Mouse (Mus musculus): ENCODE results near the gene Ccdc155. TPM values are rescaled to one million over a fixed set of nuclear protein-coding genes. Genes with fewer than 3 reads are reported as not detected.
"Not testable (repeated sequence)": the region's sequence is repeated elsewhere in the genome, so short reads cannot be mapped to it uniquely, and the experiment has no call there.

Gene Ccdc155
- polyA plus RNA-seq, 1 experiment from 2014 or later = 0.27 TPM

- peaks cover 98% of the 10 kb centered on the region for H3K27me3 ChIP-seq (ENCODE audit: control insufficient read depth, insufficient read depth, low read length)
- H3K9me3 ChIP-seq (ENCODE audit: control insufficient read depth, low read length) = no peaks in the 10 kb centered on the region
- H3K4me1 ChIP-seq (ENCODE audit: control insufficient read depth, insufficient read depth, low read length) = peaks cover 14% of the 10 kb centered on the region
These were observed 26.1 kb downstream of the Ccdc155 start for GRCm38 (mm10) chr7:45178550-45178949.

GRCm38 (mm10) chr7:45176356-45176755 lies 28.3 kb downstream of the Ccdc155 start:
- DNase-seq (ENCODE audit: low spot score) (no peak), ATAC-seq (ENCODE audit: insufficient read depth, low FRiP score, low TSS enrichment) (no peak)
- H3K27ac ChIP-seq (ENCODE audit: low read depth, low read length) = no peak overlapping the region
- no peak overlapping the region for H3K4me3 ChIP-seq (ENCODE audit: low read depth, low read length)
- H3K9me3 ChIP-seq (ENCODE audit: control insufficient read depth, low read length) = no peaks in the 10 kb centered on the region
- WGBS = 4% methylated on average over 25 of the region's 31 CpGs
- H3K27me3 ChIP-seq (ENCODE audit: control insufficient read depth, insufficient read depth, low read length) = peaks cover 76% of the 10 kb centered on the region
- no peaks in the 10 kb centered on the region; the same call in 1 of the 2 replicates for H3K36me3 ChIP-seq (ENCODE audit: control insufficient read depth, insufficient read depth, low read length)
- H3K4me1 ChIP-seq (ENCODE audit: control insufficient read depth, insufficient read depth, low read length) = peaks cover 8% of the 10 kb centered on the region
- H3K4me2 ChIP-seq (ENCODE audit: low read depth) = no peak overlapping the region
- H3K9ac ChIP-seq (ENCODE audit: low read length) = no peak overlapping the region

More at GRCm38 (mm10) chr7:45178550-45178949, 26.1 kb downstream of the Ccdc155 start:
- Histone ChIP-seq H3K27ac (ENCODE audit: low read depth, low read length) (no peak overlapping the region), H3K4me3 (ENCODE audit: low read depth, low read length) (no peak overlapping the region), H3K36me3 (ENCODE audit: control insufficient read depth, insufficient read depth, low read length) (no peaks in the 10 kb centered on the region), H3K9ac (ENCODE audit: low read length) (no peak overlapping the region), H3K4me2 (ENCODE audit: low read depth) (no peak overlapping the region)
- DNase-seq (ENCODE audit: low spot score) (no peak), ATAC-seq (ENCODE audit: insufficient read depth, low FRiP score, low TSS enrichment) (no peak)
- WGBS = 20% methylated on average over 7 of the region's 7 CpGs

GRCm38 (mm10) chr7:45175929-45176328 lies 28.8 kb downstream of the Ccdc155 start:
- Histone ChIP-seq H3K27me3 (ENCODE audit: control insufficient read depth, insufficient read depth, low read length) (peaks cover 72% of the 10 kb centered on the region), H3K4me2 (ENCODE audit: low read depth) (no peak overlapping the region), H3K9me3 (ENCODE audit: control insufficient read depth, low read length) (no peaks in the 10 kb centered on the region), H3K9ac (ENCODE audit: low read length) (no peak overlapping the region), H3K4me3 (ENCODE audit: low read depth, low read length) (no peak overlapping the region), H3K36me3 (ENCODE audit: control insufficient read depth, insufficient read depth, low read length) (no peaks in the 10 kb centered on the region; the same call in 1 of the 2 replicates), H3K4me1 (ENCODE audit: control insufficient read depth, insufficient read depth, low read length) (peaks cover 6% of the 10 kb centered on the region), H3K27ac (ENCODE audit: low read depth, low read length) (no peak overlapping the region)
- no peak for ATAC-seq (ENCODE audit: insufficient read depth, low FRiP score, low TSS enrichment)
- 3% methylated on average over 23 of the region's 23 CpGs for WGBS
- no peak for DNase-seq (ENCODE audit: low spot score)

GRCm38 (mm10) chr7:45175398-45175797 lies 29.3 kb downstream of the Ccdc155 start:
- Histone ChIP-seq H3K27me3 (ENCODE audit: control insufficient read depth, insufficient read depth, low read length) (peaks cover 66% of the 10 kb centered on the region), H3K27ac (ENCODE audit: low read depth, low read length) (no peak overlapping the region), H3K36me3 (ENCODE audit: control insufficient read depth, insufficient read depth, low read length) (no peaks in the 10 kb centered on the region; the same call in 1 of the 2 replicates), H3K4me3 (ENCODE audit: low read depth, low read length) (no peak overlapping the region), H3K4me1 (ENCODE audit: control insufficient read depth, insufficient read depth, low read length) (peaks cover 6% of the 10 kb centered on the region), H3K9me3 (ENCODE audit: control insufficient read depth, low read length) (no peaks in the 10 kb centered on the region), H3K4me2 (ENCODE audit: low read depth) (no peak overlapping the region), H3K9ac (ENCODE audit: low read length) (no peak overlapping the region)
- ATAC-seq (ENCODE audit: insufficient read depth, low FRiP score, low TSS enrichment) (no peak), DNase-seq (ENCODE audit: low spot score) (no peak)
- 3% methylated on average over 13 of the region's 13 CpGs for WGBS

GRCm38 (mm10) chr7:45174567-45175280 lies 30.0 kb downstream of the Ccdc155 start:
- peak; percentile 32 for DNase-seq (ENCODE audit: low spot score)
- WGBS = 4% methylated on average over 29 of the region's 29 CpGs
- ATAC-seq (ENCODE audit: insufficient read depth, low FRiP score, low TSS enrichment) = no peak
- Histone ChIP-seq H3K4me3 (ENCODE audit: low read depth, low read length) (no peak overlapping the region), H3K27me3 (ENCODE audit: control insufficient read depth, insufficient read depth, low read length) (peaks cover 61% of the 10 kb centered on the region), H3K4me2 (ENCODE audit: low read depth) (peak overlapping the region; percentile 4; the same call in 1 of the 2 replicates), H3K36me3 (ENCODE audit: control insufficient read depth, insufficient read depth, low read length) (no peaks in the 10 kb centered on the region; the same call in 1 of the 2 replicates), H3K9ac (ENCODE audit: low read length) (no peak overlapping the region), H3K9me3 (ENCODE audit: control insufficient read depth, low read length) (peaks cover 2% of the 10 kb centered on the region), H3K4me1 (ENCODE audit: control insufficient read depth, insufficient read depth, low read length) (peaks cover 6% of the 10 kb centered on the region), H3K27ac (ENCODE audit: low read depth, low read length) (no peak overlapping the region)

- not testable (repeated sequence) for ATAC-seq (ENCODE audit: insufficient read depth, low FRiP score, low TSS enrichment); H3K36me3 ChIP-seq (ENCODE audit: control insufficient read depth, insufficient read depth, low read length); H3K9me3 ChIP-seq (ENCODE audit: control insufficient read depth, low read length); H3K9ac ChIP-seq (ENCODE audit: low read length); H3K4me2 ChIP-seq (ENCODE audit: low read depth); H3K4me3 ChIP-seq (ENCODE audit: low read depth, low read length); H3K27ac ChIP-seq (ENCODE audit: low read depth, low read length); H3K4me1 ChIP-seq (ENCODE audit: control insufficient read depth, insufficient read depth, low read length); DNase-seq (ENCODE audit: low spot score)
- peaks cover 61% of the 10 kb centered on the region for H3K27me3 ChIP-seq (ENCODE audit: control insufficient read depth, insufficient read depth, low read length)
- 60% methylated on average over 1 of the region's 1 CpGs for WGBS
These were observed 30.9 kb downstream of the Ccdc155 start for GRCm38 (mm10) chr7:45173772-45174171.

- Histone ChIP-seq H3K4me1 (ENCODE audit: control insufficient read depth, insufficient read depth, low read length) (peaks cover 6% of the 10 kb centered on the region), H3K27me3 (ENCODE audit: control insufficient read depth, insufficient read depth, low read length) (peaks cover 60% of the 10 kb centered on the region), H3K9me3 (ENCODE audit: control insufficient read depth, low read length) (peaks cover 8% of the 10 kb centered on the region), H3K4me3 (ENCODE audit: low read depth, low read length) (no peak overlapping the region), H3K36me3 (ENCODE audit: control insufficient read depth, insufficient read depth, low read length) (no peaks in the 10 kb centered on the region; the same call in 1 of the 2 replicates), H3K4me2 (ENCODE audit: low read depth) (no peak overlapping the region), H3K27ac (ENCODE audit: low read depth, low read length) (no peak overlapping the region), H3K9ac (ENCODE audit: low read length) (no peak overlapping the region)
- DNase-seq (ENCODE audit: low spot score) = no peak
- 64% methylated on average over 7 of the region's 7 CpGs for WGBS
- no peak for ATAC-seq (ENCODE audit: insufficient read depth, low FRiP score, low TSS enrichment)
These were observed 31.7 kb downstream of the Ccdc155 start for GRCm38 (mm10) chr7:45172974-45173373.

- Histone ChIP-seq H3K9me3 (ENCODE audit: control insufficient read depth, low read length) (peaks cover 8% of the 10 kb centered on the region), H3K9ac (ENCODE audit: low read length) (no peak overlapping the region), H3K27ac (ENCODE audit: low read depth, low read length) (no peak overlapping the region), H3K36me3 (ENCODE audit: control insufficient read depth, insufficient read depth, low read length) (no peaks in the 10 kb centered on the region; the same call in 1 of the 2 replicates), H3K4me2 (ENCODE audit: low read depth) (no peak overlapping the region), H3K4me1 (ENCODE audit: control insufficient read depth, insufficient read depth, low read length) (no peaks in the 10 kb centered on the region), H3K4me3 (ENCODE audit: low read depth, low read length) (no peak overlapping the region), H3K27me3 (ENCODE audit: control insufficient read depth, insufficient read depth, low read length) (peaks cover 58% of the 10 kb centered on the region)
- 97% methylated on average over 3 of the region's 3 CpGs for WGBS
- ATAC-seq (ENCODE audit: insufficient read depth, low FRiP score, low TSS enrichment) = no peak
- no peak for DNase-seq (ENCODE audit: low spot score)
These were observed 35.2 kb downstream of the Ccdc155 start for GRCm38 (mm10) chr7:45169495-45169894.

- no peak overlapping the region for H3K4me3 ChIP-seq (ENCODE audit: low read depth, low read length)
- H3K27me3 ChIP-seq (ENCODE audit: control insufficient read depth, insufficient read depth, low read length) = peaks cover 59% of the 10 kb centered on the region
- ATAC-seq (ENCODE audit: insufficient read depth, low FRiP score, low TSS enrichment) = no peak
- H3K4me2 ChIP-seq (ENCODE audit: low read depth) = no peak overlapping the region
- H3K9ac ChIP-seq (ENCODE audit: low read length) = no peak overlapping the region
- no peak for DNase-seq (ENCODE audit: low spot score)
- H3K4me1 ChIP-seq (ENCODE audit: control insufficient read depth, insufficient read depth, low read length) = peaks cover 3% of the 10 kb centered on the region
- WGBS = 3% methylated on average over 24 of the region's 24 CpGs
- H3K27ac ChIP-seq (ENCODE audit: low read depth, low read length) = no peak overlapping the region
- no peaks in the 10 kb centered on the region; the same call in 1 of the 2 replicates for H3K36me3 ChIP-seq (ENCODE audit: control insufficient read depth, insufficient read depth, low read length)
- peaks cover 8% of the 10 kb centered on the region for H3K9me3 ChIP-seq (ENCODE audit: control insufficient read depth, low read length)
These were observed 36.0 kb downstream of the Ccdc155 start for GRCm38 (mm10) chr7:45168656-45169055.

All from neural tube, embryonic 11.5 days (tissue).